Mouse (Mus musculus) megakaryocyte progenitor cell, adult 5-6 weeks (primary cell): ENCODE data around the gene Prpf4b. TPM values are rescaled to one million over a fixed set of nuclear protein-coding genes. Genes with fewer than 3 reads are reported as not detected.
A peak's percentile ranks its signal among the peaks of the same experiment; 100 is the strongest.

Experiments
- ATAC-seq: replicated peaks from 2 replicates; pipeline ENCODE4 v1.8.0; 2016; ENCODE audit warnings: mild to moderate bottlenecking, moderate TSS enrichment, inconsistent platforms; ENCODE audit not compliant: poor library complexity
- total RNA-seq, 2 experiments: library from RNA; stranded (forward) in 1 of 2; stranded (reverse) in 1 of 2; fragments of 157-497, 149-512 nt in 1 of 2; fragments of 200-1000 nt in 1 of 2; gene quantifications; 2 replicates each; pipeline versions ENCODE4 v1.2.3 to v1.2.4; 2015 to 2017

Prpf4b gene
- total RNA-seq, 2 experiments from 2014 or later = 106 to 121 TPM

DNA sequence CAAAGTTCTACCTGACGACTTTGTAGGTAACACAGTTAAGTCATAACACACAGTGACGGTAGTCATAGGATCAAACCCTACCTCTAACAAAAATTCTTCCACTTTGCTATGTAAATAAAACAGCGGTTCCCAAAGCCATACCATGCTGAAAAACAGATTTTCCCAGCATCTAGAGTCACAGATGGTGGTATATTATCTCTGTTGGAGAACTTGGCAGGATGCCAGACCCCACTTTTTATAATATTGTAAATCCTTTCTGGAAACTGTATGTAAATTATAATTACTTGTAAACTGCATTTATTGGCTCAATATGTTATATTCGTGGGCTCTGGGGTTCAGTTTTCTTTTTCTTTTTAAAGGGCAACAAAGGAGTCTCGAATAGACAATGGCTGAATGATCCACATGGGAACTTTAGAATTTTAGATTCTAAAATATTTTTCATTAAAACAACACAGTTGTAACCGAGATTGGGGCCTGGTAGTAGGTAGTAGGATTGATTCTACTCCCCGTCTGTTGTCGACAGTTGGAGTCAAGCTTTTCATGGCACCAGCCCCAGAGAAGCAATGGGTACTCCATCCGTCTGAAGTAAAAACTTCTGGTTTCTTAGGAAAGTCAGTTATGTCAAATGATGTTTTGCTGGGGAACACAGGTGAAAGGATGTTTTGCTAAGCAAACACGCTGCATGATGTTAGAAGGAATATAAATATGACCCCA lies 60.0 kb downstream of the Prpf4b start:
- ATAC-seq = no peak

DNA sequence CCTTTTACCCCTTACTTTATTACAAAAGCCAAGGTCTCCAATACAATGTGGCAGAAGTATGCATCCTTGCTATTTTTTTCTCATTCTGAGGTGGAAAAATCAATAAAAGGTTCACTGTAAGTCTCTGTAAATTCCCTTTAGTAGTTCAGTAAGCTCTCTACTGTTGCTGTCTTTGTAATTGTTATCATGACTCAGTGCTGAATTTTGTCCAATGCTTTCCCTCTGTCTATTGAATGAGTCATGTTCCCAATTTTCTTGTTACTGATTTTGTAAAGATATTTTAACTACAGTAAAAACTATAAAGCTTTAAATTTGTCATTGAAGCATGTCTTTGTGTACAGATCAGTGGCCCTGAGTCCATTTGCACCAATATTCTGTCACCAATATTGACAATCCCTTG lies 67.3 kb downstream of the Prpf4b start:
- ATAC-seq = no peak

DNA sequence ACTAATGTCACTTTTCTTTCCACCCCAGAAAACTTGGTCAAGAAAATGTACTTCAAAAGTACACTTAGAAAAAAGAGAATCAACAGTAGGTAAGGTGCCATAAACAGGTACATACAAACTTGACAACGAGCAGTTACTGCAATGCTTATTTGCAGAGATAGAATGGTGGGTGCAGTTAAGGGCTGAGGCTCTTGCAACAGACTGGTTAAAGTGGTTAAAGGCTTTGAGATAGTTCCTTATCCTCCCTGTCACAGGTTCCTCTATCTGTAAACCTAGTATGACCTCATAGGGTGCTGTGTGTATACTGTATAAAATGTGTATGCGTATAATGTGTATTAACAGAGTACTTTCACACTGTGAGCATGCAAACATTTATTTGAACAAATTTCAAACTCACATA lies 76.3 kb downstream of the Prpf4b start:
- ATAC-seq = peak; percentile 100

Other genes with a start within 250 kb of the Prpf4b start
- gene Pxdc1, start 221.8 kb upstream of the Prpf4b start, total RNA-seq (2015) = not detected in 2 replicates
- gene Pxdc1, start 221.8 kb upstream of the Prpf4b start, total RNA-seq (2017) = not detected in 2 replicates
- not detected in 2 replicates for gene Fam50b, start 140.5 kb upstream of the Prpf4b start, total RNA-seq (2015)
- gene Fam50b, start 140.5 kb upstream of the Prpf4b start, total RNA-seq (2017) = not detected in 2 replicates
- gene Fam217a, start 49.0 kb downstream of the Prpf4b start, total RNA-seq (2015) = 0.22 TPM in 1 of 2 replicates, not detected in the other
- gene Fam217a, start 49.0 kb downstream of the Prpf4b start, total RNA-seq (2017) = not detected in 2 replicates
- gene 4933417A18Rik, start 49.1 kb downstream of the Prpf4b start, total RNA-seq (2015) = not detected in 2 replicates
- not detected in 2 replicates for gene 4933417A18Rik, start 49.1 kb downstream of the Prpf4b start, total RNA-seq (2017)
- gene Eci3, start 88.5 kb downstream of the Prpf4b start, total RNA-seq (2015) = not detected in 2 replicates
- not detected in 2 replicates for gene Eci3, start 88.5 kb downstream of the Prpf4b start, total RNA-seq (2017)
- gene Eci2, start 151.8 kb downstream of the Prpf4b start, total RNA-seq (2015) = 83.3 and 94.2 TPM in 2 replicates
- 51.2 and 69.3 TPM in 2 replicates for gene Eci2, start 151.8 kb downstream of the Prpf4b start, total RNA-seq (2017)